Mouse (Mus musculus) heart, embryonic 11.5 days (tissue): ENCODE data around the gene Thra. TPM values are rescaled to one million over a fixed set of nuclear protein-coding genes. Genes with fewer than 3 reads are reported as not detected.
A peak's percentile ranks its signal among the peaks of the same experiment; 100 is the strongest.

ENCODE experiments used
- ATAC-seq: fragments of 200-750 bp; cut with Nextera tagmentation; replicated peaks from 2 replicates; pipeline ENCODE4 v1.8.0; 2017; ENCODE audit warnings: moderate library complexity; ENCODE audit not compliant: insufficient number of reproducible peaks, low FRiP score, low TSS enrichment
- H3K27ac ChIP-seq: fragments of 300-500 bp; sonication (generic); 2 replicates; pipeline ENCODE4 v1.5.1; 2014; ENCODE audit warnings: mild to moderate bottlenecking, low read depth, low read length
- H3K27me3 ChIP-seq: fragments of 300-500 bp; sonication (generic); 2 replicates; pipeline ENCODE4 v1.6.1; 2014; ENCODE audit warnings: mild to moderate bottlenecking, low read length, mixed read lengths; ENCODE audit not compliant: control insufficient read depth, insufficient read depth
- H3K36me3 ChIP-seq: fragments of 300-500 bp; sonication (generic); 2 replicates; pipeline ENCODE4 v1.6.1; 2014; ENCODE audit warnings: mild to moderate bottlenecking, low read length, moderate library complexity, mixed read lengths; ENCODE audit not compliant: control insufficient read depth, insufficient read depth
- H3K4me1 ChIP-seq: fragments of 300-500 bp; sonication (generic); 2 replicates; pipeline ENCODE4 v1.6.1; 2014; ENCODE audit warnings: low read length; ENCODE audit not compliant: control insufficient read depth, insufficient read depth
- H3K4me2 ChIP-seq: fragments of 300-500 bp; sonication (generic); 2 replicates; pipeline ENCODE4 v1.6.1; 2014; ENCODE audit warnings: mild to moderate bottlenecking, moderate library complexity
- H3K4me3 ChIP-seq: fragments of 300-500 bp; sonication (generic); 2 replicates; pipeline ENCODE4 v1.5.1; 2014; ENCODE audit warnings: low read depth, low read length
- H3K9ac ChIP-seq: fragments of 300-500 bp; sonication (generic); 2 replicates; pipeline ENCODE4 v1.6.1; 2014; ENCODE audit warnings: mild to moderate bottlenecking, low read depth, low read length, moderate library complexity
- H3K9me3 ChIP-seq: fragments of 300-500 bp; sonication (generic); replicated peaks from 2 replicates; pipeline ENCODE4 v1.6.1; 2016; ENCODE audit warnings: low read length; ENCODE audit not compliant: control insufficient read depth
- WGBS: fragments of 180-500 bp; shearing (Covaris S2); extraction: QIAGEN DNeasy Blood & Tissue Kit; methylation state at CpG from one replicate; pipeline ENCODE4 v1.1.7; 2014; ENCODE audit not compliant: insufficient replicate concordance; 5-methylcytosine and 5-hydroxymethylcytosine counted together
- polyA plus RNA-seq: library from polyadenylated mRNA; unstranded; fragments of >200 nt; fragmentation: Nextera tagmentation; extraction: Ambion mirVana; gene quantifications from 2 replicates; pipeline ENCODE4 v1.2.1, GENCODE M21; 2014

Thra gene
- polyA plus RNA-seq, result 32.2 and 35.7 TPM in 2 replicates

DNA sequence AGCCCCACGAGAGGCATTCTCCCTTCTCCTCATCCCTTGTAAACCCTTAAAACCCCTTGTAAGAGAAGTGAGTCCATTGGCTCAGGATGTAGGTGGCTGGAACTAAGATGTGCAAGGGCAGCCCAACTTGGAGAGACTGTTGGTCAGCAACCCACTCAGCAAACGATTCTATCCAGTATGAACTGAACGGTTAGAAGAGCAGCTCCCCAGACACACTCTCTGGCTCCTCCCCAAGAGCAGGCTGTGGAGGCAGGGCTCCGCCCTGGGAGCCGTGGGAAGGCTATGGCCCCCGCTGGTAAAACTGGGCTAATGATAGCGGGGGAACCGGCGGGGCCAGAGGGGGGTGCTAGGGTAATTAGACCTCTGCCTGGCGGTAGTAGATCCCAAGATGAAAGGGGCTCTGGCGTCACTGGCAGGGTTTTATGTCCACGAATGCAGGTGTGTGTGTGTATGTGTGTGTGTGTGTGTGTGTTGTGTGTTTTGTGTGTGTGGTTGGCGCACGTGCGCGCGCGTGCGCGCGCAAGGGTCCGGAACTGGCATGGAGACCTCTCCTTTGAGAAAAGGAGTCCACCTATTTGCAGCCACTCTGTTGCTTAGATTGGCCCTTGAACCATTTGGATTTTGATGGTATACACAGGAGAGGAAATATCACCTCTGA lies at the start of gene Thra:
Gene Thra (plus strand): TSS at position 246 of the 658 bp plus-strand sequence.
- Histone ChIP-seq H3K9me3 (no peaks in the 10 kb centered on the region), H3K36me3 (no peaks in the 10 kb centered on the region), H3K27me3 (no peaks in the 10 kb centered on the region), H3K4me1 (peaks cover 46% of the 10 kb centered on the region), H3K9ac (peak within 1 kb of the TSS; percentile 98), H3K27ac (peak within 1 kb of the TSS; percentile 93), H3K4me3 (peak within 1 kb of the TSS; percentile 89), H3K4me2 (peak within 1 kb of the TSS; percentile 81)
- peak; percentile 64; the same call in 1 of the 2 replicates for ATAC-seq
- WGBS, result 0% methylated on average over 22 of the region's 22 CpGs

DNA sequence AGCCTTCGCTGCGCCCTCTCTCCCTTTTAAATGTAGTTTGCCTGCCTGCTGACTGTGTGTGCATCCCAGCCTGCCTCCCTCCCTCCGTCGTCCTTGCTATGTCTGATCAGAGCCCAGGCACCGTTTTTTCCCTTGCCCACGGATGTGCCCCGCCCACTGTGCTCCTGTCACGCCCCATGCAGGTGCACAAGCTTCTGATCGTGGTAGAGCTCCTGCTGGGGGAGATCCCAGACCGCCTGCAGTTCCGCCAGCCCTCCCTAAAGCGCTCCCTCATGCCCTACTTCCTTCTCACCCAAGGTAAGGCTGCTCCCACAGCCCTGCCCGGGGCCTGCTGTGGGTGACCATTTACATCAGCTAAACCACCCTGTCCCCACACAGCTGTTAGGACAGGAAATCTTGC lies 47.2 kb upstream of the Thra start:
- WGBS, result 74% methylated on average over 13 of the region's 13 CpGs
- Histone ChIP-seq H3K9ac (no peak overlapping the region), H3K27me3 (no peaks in the 10 kb centered on the region), H3K9me3 (no peaks in the 10 kb centered on the region), H3K4me3 (no peak overlapping the region), H3K4me2 (no peak overlapping the region), H3K27ac (no peak overlapping the region), H3K36me3 (peaks cover 39% of the 10 kb centered on the region), H3K4me1 (no peaks in the 10 kb centered on the region)
- ATAC-seq, result no peak

DNA sequence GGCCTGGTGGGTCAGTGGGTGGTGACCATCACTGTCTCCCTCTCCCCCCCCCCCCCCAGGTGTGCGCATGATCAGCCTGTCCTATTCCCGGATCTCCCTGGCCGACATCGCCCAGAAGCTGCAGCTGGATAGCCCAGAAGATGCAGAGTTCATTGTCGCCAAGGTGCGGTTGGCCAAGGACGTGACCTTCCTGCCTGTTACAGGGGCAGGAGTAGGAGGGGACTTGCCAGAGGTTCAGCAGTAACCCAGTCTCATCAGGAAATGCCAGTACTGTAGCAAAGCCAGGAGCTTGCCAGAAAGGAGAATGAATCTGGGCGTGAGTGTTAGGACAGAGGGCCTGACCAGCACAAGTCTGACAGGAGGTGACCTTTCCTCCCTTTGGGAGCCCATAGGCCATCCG lies 46.7 kb upstream of the Thra start:
- 90% methylated on average over 9 of the region's 9 CpGs for WGBS
- Histone ChIP-seq H3K36me3 (peaks cover 36% of the 10 kb centered on the region), H3K9ac (no peak overlapping the region), H3K4me1 (no peaks in the 10 kb centered on the region), H3K27ac (no peak overlapping the region), H3K9me3 (no peaks in the 10 kb centered on the region), H3K4me2 (no peak overlapping the region), H3K27me3 (no peaks in the 10 kb centered on the region), H3K4me3 (no peak overlapping the region)
- ATAC-seq, result no peak

DNA sequence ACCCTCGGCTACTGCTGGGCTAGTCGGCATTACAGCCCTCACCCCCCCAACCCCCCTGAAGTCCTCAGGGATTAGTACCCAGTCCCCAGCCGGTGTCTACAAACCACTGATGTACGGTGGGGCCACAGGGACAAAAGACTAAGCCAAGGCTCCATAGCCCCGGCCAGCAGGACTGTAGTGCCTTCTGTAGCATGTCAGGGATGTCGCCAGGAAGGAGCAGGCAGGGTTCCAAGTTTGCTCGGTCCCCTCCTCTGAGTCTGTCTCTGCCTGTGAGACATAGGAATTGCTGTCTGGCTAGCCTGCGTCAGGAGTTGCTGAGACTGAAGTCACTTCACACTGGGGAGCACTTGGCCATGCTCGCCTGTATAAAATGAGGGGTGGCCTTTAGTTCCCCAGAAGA lies 46.1 kb upstream of the Thra start:
- H3K27ac ChIP-seq, result no peak overlapping the region
- H3K4me3 ChIP-seq, result no peak overlapping the region
- no peaks in the 10 kb centered on the region for H3K4me1 ChIP-seq
- peaks cover 36% of the 10 kb centered on the region for H3K36me3 ChIP-seq
- ATAC-seq, result no peak
- H3K9ac ChIP-seq, result no peak overlapping the region
- WGBS, result 86% methylated on average over 9 of the region's 9 CpGs
- H3K4me2 ChIP-seq, result no peak overlapping the region
- no peaks in the 10 kb centered on the region for H3K9me3 ChIP-seq
- H3K27me3 ChIP-seq, result no peaks in the 10 kb centered on the region

DNA sequence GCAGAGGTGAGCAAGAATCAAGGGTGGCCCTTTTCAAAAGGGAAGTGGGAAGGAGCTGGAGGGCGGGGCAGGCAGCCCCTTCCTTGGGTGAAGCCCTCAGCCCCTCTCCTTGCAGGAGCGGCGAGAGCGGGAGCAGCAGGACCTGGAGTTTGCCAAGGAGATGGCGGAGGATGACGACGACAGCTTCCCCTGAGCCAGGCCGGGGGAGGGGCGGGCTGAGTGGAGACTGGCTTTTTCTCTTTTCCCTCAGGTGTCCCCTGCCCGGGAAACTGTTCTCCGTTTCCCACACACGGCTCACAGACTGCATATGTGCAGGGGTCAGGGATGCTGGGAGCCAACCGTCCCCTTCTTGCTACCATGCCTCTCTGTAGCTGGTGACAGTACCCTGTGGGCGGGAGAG lies 45.0 kb upstream of the Thra start:
- H3K9ac ChIP-seq, result no peak overlapping the region
- peaks cover 30% of the 10 kb centered on the region for H3K36me3 ChIP-seq
- ATAC-seq, result no peak
- H3K4me1 ChIP-seq, result no peaks in the 10 kb centered on the region; the same call in 1 of the 2 replicates
- no peaks in the 10 kb centered on the region for H3K9me3 ChIP-seq
- H3K4me3 ChIP-seq, result no peak overlapping the region
- 75% methylated on average over 14 of the region's 14 CpGs for WGBS
- H3K27me3 ChIP-seq, result no peaks in the 10 kb centered on the region
- no peak overlapping the region for H3K4me2 ChIP-seq
- no peak overlapping the region for H3K27ac ChIP-seq

DNA sequence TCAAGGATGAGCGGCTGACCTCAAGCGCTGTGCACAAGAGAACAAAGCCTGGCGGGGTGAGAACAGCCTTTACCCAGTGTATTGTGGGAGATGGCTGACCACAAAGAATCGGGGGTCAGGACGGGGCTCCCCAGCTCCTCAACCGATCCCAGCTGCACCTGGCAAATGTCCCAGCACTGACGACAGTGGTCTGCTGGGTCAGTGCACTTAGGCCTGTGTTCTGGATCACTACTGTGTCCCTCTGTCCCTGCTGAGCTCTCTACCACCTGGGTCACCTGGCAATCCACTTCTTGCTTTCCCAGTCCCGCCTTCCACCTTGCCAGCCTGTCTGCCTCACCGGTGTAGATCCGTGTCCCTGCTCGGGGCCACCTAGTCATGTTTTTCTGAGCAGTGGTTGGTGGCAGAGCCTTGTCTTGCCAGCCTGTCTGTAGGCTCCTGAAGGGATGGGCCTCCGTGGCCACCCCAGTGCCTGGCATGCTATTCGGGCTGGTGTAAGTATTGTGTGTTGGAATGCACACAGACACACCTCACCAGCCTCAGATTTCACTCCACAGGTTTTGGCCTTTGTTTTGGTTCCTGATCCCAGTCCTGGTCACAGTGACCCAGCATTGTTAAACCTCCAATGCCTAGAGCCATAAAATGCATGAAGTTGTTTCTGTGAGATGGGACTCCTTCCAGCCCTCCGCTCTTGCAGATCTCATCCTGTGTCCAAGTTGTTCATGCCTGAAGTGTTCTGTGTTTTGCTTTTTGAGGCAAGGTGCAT lies 43.8 kb upstream of the Thra start:
- H3K27ac ChIP-seq, result no peak overlapping the region
- H3K4me1 ChIP-seq, result no peaks in the 10 kb centered on the region; the same call in 1 of the 2 replicates
- no peak overlapping the region for H3K9ac ChIP-seq
- peaks cover 21% of the 10 kb centered on the region for H3K36me3 ChIP-seq
- H3K27me3 ChIP-seq, result no peaks in the 10 kb centered on the region
- H3K4me3 ChIP-seq, result no peak overlapping the region
- ATAC-seq, result no peak
- no peaks in the 10 kb centered on the region for H3K9me3 ChIP-seq
- H3K4me2 ChIP-seq, result no peak overlapping the region
- 83% methylated on average over 14 of the region's 14 CpGs for WGBS

DNA sequence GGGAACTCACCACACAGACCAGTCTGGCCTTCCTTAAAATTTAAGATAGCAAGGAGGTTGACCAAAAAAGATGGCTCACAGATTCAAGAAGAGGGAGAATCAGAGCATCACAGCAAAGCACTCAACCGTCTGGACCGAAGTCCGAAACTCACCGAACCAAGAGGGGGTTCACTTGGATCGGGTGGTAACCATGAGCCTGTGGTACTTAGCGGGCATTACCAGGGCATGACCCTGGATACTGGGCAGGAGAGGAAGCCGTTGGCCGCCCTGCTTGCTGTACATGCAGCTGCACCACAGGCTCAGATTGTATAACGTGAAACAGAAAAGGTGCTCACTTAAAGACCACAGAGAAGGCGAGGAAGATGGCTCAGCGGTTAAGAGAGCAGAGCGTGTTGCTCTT lies 43.2 kb upstream of the Thra start:
- H3K27me3 ChIP-seq, result no peaks in the 10 kb centered on the region
- H3K27ac ChIP-seq, result no peak overlapping the region
- no peak overlapping the region for H3K4me2 ChIP-seq
- no peak for ATAC-seq
- H3K4me3 ChIP-seq, result no peak overlapping the region
- H3K9me3 ChIP-seq, result no peaks in the 10 kb centered on the region
- WGBS, result 87% methylated on average over 12 of the region's 12 CpGs
- H3K4me1 ChIP-seq, result no peaks in the 10 kb centered on the region; the same call in 1 of the 2 replicates
- H3K36me3 ChIP-seq, result peaks cover 21% of the 10 kb centered on the region
- no peak overlapping the region for H3K9ac ChIP-seq

DNA sequence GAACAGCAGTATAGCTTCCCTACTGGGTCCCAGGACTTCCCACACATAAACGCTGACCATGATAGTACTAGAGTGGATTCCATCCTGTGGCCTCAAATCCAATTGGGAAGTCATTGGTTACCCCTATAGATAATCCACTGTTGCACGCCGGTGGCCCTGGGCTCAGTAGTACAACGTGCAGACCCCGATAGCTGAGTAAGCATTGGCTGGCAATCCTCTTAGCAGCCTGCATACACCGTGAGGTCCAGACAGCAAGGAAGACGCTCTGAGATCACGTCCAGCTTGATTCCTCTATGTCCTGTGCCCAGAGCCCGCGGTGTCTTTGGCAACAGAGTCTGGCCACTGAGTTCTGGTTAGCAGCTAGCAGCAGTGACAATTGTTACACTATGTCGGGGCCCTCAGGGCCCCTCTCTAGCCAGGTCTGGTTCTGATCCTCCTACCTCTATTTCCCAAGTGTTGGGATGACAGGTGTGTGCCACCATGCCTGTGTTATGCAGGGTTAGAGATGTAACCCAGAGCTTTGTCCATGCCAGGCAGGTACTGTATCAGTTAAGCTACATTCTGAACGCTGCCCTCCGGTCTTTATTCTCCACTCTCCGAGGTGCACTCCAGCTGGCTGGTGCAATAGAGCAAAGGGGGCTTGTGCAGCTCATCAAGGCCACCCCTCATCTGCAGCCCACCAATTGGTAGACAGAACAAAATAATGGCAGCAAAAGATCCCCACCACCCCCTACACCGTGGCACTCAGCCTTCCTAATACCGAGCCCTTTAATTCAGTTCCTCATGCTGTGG lies 41.4 kb upstream of the Thra start:
- peaks cover 12% of the 10 kb centered on the region for H3K36me3 ChIP-seq
- no peak overlapping the region for H3K4me2 ChIP-seq
- H3K9me3 ChIP-seq, result no peaks in the 10 kb centered on the region
- no peak overlapping the region for H3K4me3 ChIP-seq
- WGBS, result 81% methylated on average over 16 of the region's 16 CpGs
- H3K27me3 ChIP-seq, result no peaks in the 10 kb centered on the region
- H3K4me1 ChIP-seq, result no peaks in the 10 kb centered on the region; the same call in 1 of the 2 replicates
- H3K9ac ChIP-seq, result no peak overlapping the region
- no peak for ATAC-seq
- H3K27ac ChIP-seq, result no peak overlapping the region
